8 mouse cellular contexts compared by ENCODE assay signal in the genomic region with DNA sequence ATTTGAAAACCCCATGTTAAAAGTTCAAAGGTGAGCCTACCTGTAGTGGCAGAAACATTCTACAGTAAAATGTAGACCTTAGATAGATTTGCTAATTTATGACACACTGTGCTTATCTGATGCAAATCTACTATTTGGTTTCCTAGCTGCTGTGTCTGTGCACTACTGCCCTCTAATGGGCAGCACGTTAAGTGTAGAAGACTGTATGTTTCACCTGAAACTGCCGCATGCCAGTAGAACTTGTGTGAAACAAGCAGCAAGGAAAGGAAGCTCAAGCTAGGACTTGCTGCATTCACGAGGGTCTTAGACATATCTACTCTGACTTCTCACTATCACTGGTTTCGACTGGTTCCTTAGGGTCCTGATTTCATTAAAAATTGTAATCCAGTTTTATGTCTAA.
A peak's percentile ranks its signal among the peaks of the same experiment; 100 is the strongest.
DNase-seq lines count a peak whose midpoint lies in the region; ATAC-seq and TF ChIP-seq lines count a peak whose summit lies in the region.

No protein-coding gene starts in this region.

- WGBS in heart, postnatal 0 days, result 13% methylated on average over 4 of the region's 4 CpGs
- 21% methylated on average over 4 of the region's 4 CpGs for WGBS in heart, embryonic 12.5 days
- WGBS in lung, adult 2 months, result 16% methylated on average over 4 of the region's 4 CpGs

- H3K36me3 ChIP-seq in heart, postnatal 0 days (replicated peaks; ENCODE audit: control insufficient read depth, insufficient read depth, low read length), result peaks cover 14% of the 10 kb centered on the region
- H3K36me3 ChIP-seq in heart, embryonic 12.5 days, result peaks cover 7% of the 10 kb centered on the region
- H3K36me3 ChIP-seq in ES-Bruce4 (ENCODE audit: control insufficient read depth, insufficient read depth, low read length, poor library complexity, severe bottlenecking), result no peaks in the 10 kb centered on the region

- TF ChIP-seq CTCF in heart, postnatal 0 days (IDR thresholded peaks at IDR 0.05; ENCODE audit: low read depth), result peak; percentile 78
- TF ChIP-seq CTCF in ES-Bruce4 (IDR thresholded peaks at IDR 0.05; ENCODE audit: low read depth, low read length), result peak; percentile 0
- TF ChIP-seq CTCF in lung, adult 2 months (IDR thresholded peaks at IDR 0.05; ENCODE audit: insufficient read depth, low read length), result no peak; the same call in 1 of the 2 replicates

- no peak for TF ChIP-seq EP300 in heart, postnatal 0 days (IDR thresholded peaks at IDR 0.05; ENCODE audit: low read depth)
- TF ChIP-seq EP300 in ES-Bruce4 (IDR thresholded peaks at IDR 0.05; ENCODE audit: insufficient read depth, low read depth, low read length), result no peak

- H3K9me3 ChIP-seq in heart, postnatal 0 days (replicated peaks; ENCODE audit: control insufficient read depth, low read length), result no peaks in the 10 kb centered on the region
- no peaks in the 10 kb centered on the region for H3K9me3 ChIP-seq in heart, embryonic 12.5 days (replicated peaks)
- no peaks in the 10 kb centered on the region for H3K9me3 ChIP-seq in ES-Bruce4 (replicated peaks; ENCODE audit: control insufficient read depth, insufficient read depth, low read length, poor library complexity, severe bottlenecking)

- TF ChIP-seq POLR2A in ES-Bruce4 (IDR thresholded peaks at IDR 0.05; ENCODE audit: insufficient read depth, low read length), result no peak
- TF ChIP-seq POLR2A in lung, adult 2 months (IDR thresholded peaks at IDR 0.05; ENCODE audit: borderline replicate concordance, extremely low read depth, low read depth, low read length), result no peak

- H3K4me2 ChIP-seq in heart, postnatal 0 days (ENCODE audit: low read depth, low read length), result no peak overlapping the region
- H3K4me2 ChIP-seq in heart, embryonic 12.5 days, result no peak overlapping the region

- no peaks in the 10 kb centered on the region for H3K27me3 ChIP-seq in heart, postnatal 0 days (ENCODE audit: control insufficient read depth, insufficient read depth, low read length)
- H3K27me3 ChIP-seq in heart, embryonic 12.5 days (replicated peaks), result no peaks in the 10 kb centered on the region
- H3K27me3 ChIP-seq in ES-Bruce4 (ENCODE audit: control insufficient read depth, insufficient read depth, low read length, poor library complexity, severe bottlenecking), result no peaks in the 10 kb centered on the region

- peak; percentile 19 for DNase-seq in heart, postnatal 0 days (ENCODE audit: low spot score)
- DNase-seq in c-Kit-positive CD71-positive TER-119-negative erythroid progenitor cells, embryonic 14.5 days (ENCODE audit: low read depth), result peak; percentile 40
- DNase-seq in frontal cortex, postnatal 14 days (ENCODE audit: low spot score in 2 of 2), result peak; percentile 24 to 47
- DNase-seq in kidney, postnatal 4 days, result peak; percentile 60 to 68
- peak; percentile 31 for DNase-seq in lung, adult 2 months
- peak; percentile 9 for DNase-seq in spleen, adult 12 weeks (ENCODE audit: low spot score)

- ATAC-seq in heart, postnatal 0 days (ENCODE audit: insufficient read depth, low read depth), result no peak
- ATAC-seq in heart, embryonic 12.5 days (ENCODE audit: insufficient number of reproducible peaks, low FRiP score), result no peak

- H3K27ac ChIP-seq in heart, postnatal 0 days (ENCODE audit: low read depth), result no peak overlapping the region
- H3K27ac ChIP-seq in heart, embryonic 12.5 days (ENCODE audit: poor library complexity, severe bottlenecking), result no peak overlapping the region
- no peak overlapping the region for H3K27ac ChIP-seq in ES-Bruce4 (ENCODE audit: insufficient read depth, low read length)

- H3K4me1 ChIP-seq in heart, postnatal 0 days (ENCODE audit: control insufficient read depth, insufficient read depth), result no peaks in the 10 kb centered on the region
- H3K4me1 ChIP-seq in heart, embryonic 12.5 days (replicated peaks), result no peaks in the 10 kb centered on the region
- no peaks in the 10 kb centered on the region for H3K4me1 ChIP-seq in ES-Bruce4 (ENCODE audit: control insufficient read depth, insufficient read depth, low read length)
- H3K4me1 ChIP-seq in lung, adult 2 months (ENCODE audit: control insufficient read depth, insufficient read depth, low read length), result no peaks in the 10 kb centered on the region

- no peak overlapping the region for H3K9ac ChIP-seq in heart, postnatal 0 days (replicated peaks; ENCODE audit: low read depth, low read length)
- no peak overlapping the region for H3K9ac ChIP-seq in heart, embryonic 12.5 days
- no peak overlapping the region for H3K9ac ChIP-seq in ES-Bruce4 (ENCODE audit: low read depth, poor library complexity, severe bottlenecking)

- no peak overlapping the region for H3K4me3 ChIP-seq in heart, postnatal 0 days (ENCODE audit: low read depth, low read length)
- H3K4me3 ChIP-seq in heart, embryonic 12.5 days, result no peak overlapping the region
- H3K4me3 ChIP-seq in ES-Bruce4 (ENCODE audit: low read depth, low read length), result no peak overlapping the region
- H3K4me3 ChIP-seq in lung, adult 2 months (replicated peaks; ENCODE audit: extremely low read depth, low read depth, low read length), result no peak overlapping the region

Comparison
In these comparisons a context has a peak if more than half of its experiments do, and no peak if none do; other contexts are left out.
1. DNase-seq: peak in every context shown above with its lines; median percentile 64 in kidney, postnatal 4 days; 40 in c-Kit-positive CD71-positive TER-119-negative erythroid progenitor cells, embryonic 14.5 days; 36 in frontal cortex, postnatal 14 days; 31 in lung, adult 2 months; 19 in heart, postnatal 0 days; 9 in spleen, adult 12 weeks.